Mouse (Mus musculus) cerebellum, adult 8-10 months (tissue): Measurements from ENCODE around the gene Adcy5.

Experiments used
- DNase-seq: peaks from one replicate; pipeline ENCODE4 v3.0.0; 2022

The Adcy5 gene

GRCm38 (mm10) chr16:35156832-35157231 lies 2.2 kb downstream of the Adcy5 start:
- no peak for DNase-seq

- no peak for DNase-seq
Observed at GRCm38 (mm10) chr16:35159532-35159931, 4.9 kb downstream of the Adcy5 start.

- no peak for DNase-seq
Observed at GRCm38 (mm10) chr16:35159991-35160390, 5.3 kb downstream of the Adcy5 start.

- DNase-seq: no peak
Observed at GRCm38 (mm10) chr16:35164361-35165224, 9.9 kb downstream of the Adcy5 start.

GRCm38 (mm10) chr16:35165361-35165760 lies 10.7 kb downstream of the Adcy5 start:
- DNase-seq: no peak

- DNase-seq: peak; percentile 43
Observed at GRCm38 (mm10) chr16:35165788-35166187, 11.1 kb downstream of the Adcy5 start.

- no peak for DNase-seq
Observed at GRCm38 (mm10) chr16:35169431-35169830, 14.8 kb downstream of the Adcy5 start.

GRCm38 (mm10) chr16:35172195-35172594 lies 17.5 kb downstream of the Adcy5 start:
- DNase-seq: no peak

GRCm38 (mm10) chr16:35178516-35178915 lies 23.8 kb downstream of the Adcy5 start:
- DNase-seq: no peak

GRCm38 (mm10) chr16:35179082-35179481 lies 24.4 kb downstream of the Adcy5 start:
- DNase-seq: peak; percentile 79

GRCm38 (mm10) chr16:35183161-35183560 lies 28.5 kb downstream of the Adcy5 start:
- no peak for DNase-seq

GRCm38 (mm10) chr16:35188111-35188510 lies 33.4 kb downstream of the Adcy5 start:
- DNase-seq: no peak

- DNase-seq: no peak
Observed at GRCm38 (mm10) chr16:35189420-35190141, 34.9 kb downstream of the Adcy5 start.

GRCm38 (mm10) chr16:35190777-35191176 lies 36.1 kb downstream of the Adcy5 start:
- DNase-seq: no peak

GRCm38 (mm10) chr16:35191271-35191670 lies 36.6 kb downstream of the Adcy5 start:
- DNase-seq: peak; percentile 41

GRCm38 (mm10) chr16:35192471-35192870 lies 37.8 kb downstream of the Adcy5 start:
- DNase-seq: no peak

- no peak for DNase-seq
Observed at GRCm38 (mm10) chr16:35193357-35193756, 38.7 kb downstream of the Adcy5 start.

GRCm38 (mm10) chr16:35199721-35200431 lies 45.2 kb downstream of the Adcy5 start:
- no peak for DNase-seq

- DNase-seq: no peak
Observed at GRCm38 (mm10) chr16:35200432-35201142, 45.9 kb downstream of the Adcy5 start.

GRCm38 (mm10) chr16:35201281-35201680 lies 46.6 kb downstream of the Adcy5 start:
- no peak for DNase-seq

- no peak for DNase-seq
Observed at GRCm38 (mm10) chr16:35203511-35203910, 48.8 kb downstream of the Adcy5 start.

- no peak for DNase-seq
Observed at GRCm38 (mm10) chr16:35205681-35206080, 51.0 kb downstream of the Adcy5 start.

- no peak for DNase-seq
Observed at GRCm38 (mm10) chr16:35206426-35206825, 51.7 kb downstream of the Adcy5 start.
